Mouse (Mus musculus): ENCODE results near the gene Mroh8.

DNA sequence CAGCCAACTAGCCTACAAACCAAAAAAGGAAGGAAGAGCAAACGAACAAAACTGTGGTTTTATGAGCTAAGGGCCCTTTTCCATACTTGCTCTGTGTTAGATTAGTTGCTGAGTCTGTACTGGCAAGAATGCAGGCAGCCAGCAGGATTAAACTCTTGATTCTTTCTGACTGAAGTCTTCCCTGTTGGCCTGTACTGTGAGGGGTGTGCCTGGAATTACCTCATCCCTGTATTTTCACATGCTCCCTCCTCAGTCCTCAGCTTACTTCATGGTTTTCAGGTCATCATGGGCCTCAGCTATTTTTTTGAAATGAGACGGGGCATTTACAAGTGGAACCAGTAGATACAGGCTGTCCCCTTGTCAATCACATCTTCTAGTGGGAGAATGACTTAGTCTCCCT lies 45.9 kb upstream of the Mroh8 start:
- TF ChIP-seq CHD2 (IDR thresholded peaks at IDR 0.05; ENCODE audit: low read depth, low read length) (no peak), MAFK (IDR thresholded peaks at IDR 0.05; ENCODE audit: insufficient read depth, low read depth, low read length) (no peak)

All from ES-E14 (cell line).